Mouse (Mus musculus) heart, adult 9 months (tissue): ENCODE results near the gene Olfr1293-ps.

Experiments
- DNase-seq, 2 experiments: peaks; one replicate each; pipeline ENCODE4 v3.0.0; 2022; ENCODE audit warnings: low spot score in 2 of 2

Gene Olfr1293-ps

GRCm38 (mm10) chr2:111524903-111525302, at the start of gene Olfr1293-ps:
Gene Olfr1293-ps, plus strand, starts transcription at chr2:111525203.
- DNase-seq: no peak

GRCm38 (mm10) chr2:111480519-111480918, 44.5 kb upstream of the Olfr1293-ps start, which contains the start of gene Olfr1289:
Gene Olfr1289, plus strand, starts transcription at chr2:111480819.
- DNase-seq: no peak

GRCm38 (mm10) chr2:111493729-111494128, 31.3 kb upstream of the Olfr1293-ps start, which contains the start of gene Olfr1290:
Gene Olfr1290, minus strand, starts transcription at chr2:111493829.
- DNase-seq: no peak

GRCm38 (mm10) chr2:111496880-111497279, 28.1 kb upstream of the Olfr1293-ps start, which contains the start of gene Olfr1291-ps1:
Gene Olfr1291-ps1, plus strand, starts transcription at chr2:111497180.
- no peak for DNase-seq

- no peak for DNase-seq
Measured at GRCm38 (mm10) chr2:111517451-111517850, 7.6 kb upstream of the Olfr1293-ps start.

- no peak for DNase-seq
Measured at GRCm38 (mm10) chr2:111540191-111540590, 15.2 kb downstream of the Olfr1293-ps start, which contains the start of gene Olfr1294. Gene Olfr1294, minus strand, starts transcription at chr2:111540291.

- no peak for DNase-seq
Measured at GRCm38 (mm10) chr2:111569581-111569980, 44.6 kb downstream of the Olfr1293-ps start, which contains the start of gene Olfr1295. Gene Olfr1295, minus strand, starts transcription at chr2:111569681.
